8 mouse cellular contexts compared by ENCODE assay signal in the genomic region with DNA sequence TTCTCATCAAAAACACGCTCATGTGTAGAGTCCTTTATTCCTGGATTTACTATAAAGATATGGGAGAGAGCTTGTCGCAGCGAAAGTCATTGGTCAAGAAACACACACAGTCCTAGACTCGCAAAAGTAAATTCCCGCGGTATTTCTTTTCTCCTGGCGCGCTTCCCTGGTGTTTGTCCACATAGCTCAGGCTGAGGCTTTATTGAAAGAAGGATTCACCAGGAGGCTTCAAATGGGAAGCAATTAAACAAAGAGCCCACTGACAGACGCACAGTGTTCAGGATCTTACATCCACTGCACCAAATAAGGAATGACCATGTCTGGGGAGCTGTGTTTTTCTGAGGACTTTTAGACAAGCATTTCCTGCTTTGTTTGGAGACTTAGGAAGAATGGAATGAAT.
DNase-seq lines count a peak whose midpoint lies in the region; ATAC-seq and TF ChIP-seq lines count a peak whose summit lies in the region.

No protein-coding gene starts in this region.

- no peak for ATAC-seq in erythroblast, adult 5-6 weeks (replicated peaks; ENCODE audit: low FRiP score, poor library complexity, severe bottlenecking)

- no peak for TF ChIP-seq CTCF in gastrocnemius, adult 2 months (IDR thresholded peaks at IDR 0.05)

- peak overlapping the region; percentile 55 for H3K4me3 ChIP-seq in gastrocnemius, adult 2 months

- peak; percentile 20 for DNase-seq in gastrocnemius, adult 2 months
- no peak for DNase-seq in gastrocnemius, adult 8-10 months (ENCODE audit: low spot score in 2 of 2)
- peak; percentile 25 for DNase-seq in embryo, embryonic 11 days
- peak; percentile 16 to 31 for DNase-seq in heart, postnatal 36 days
- DNase-seq in lung, postnatal 14 days, result peak; percentile 16
- DNase-seq in right cerebral cortex, postnatal 36 days (ENCODE audit: low spot score in 2 of 2), result no peak
- no peak for DNase-seq in ovary, adult 18-20 months (ENCODE audit: low spot score)

- peak overlapping the region; percentile 63 for H3K27ac ChIP-seq in gastrocnemius, adult 2 months

- intact Hi-C loops in gastrocnemius, adult 2 months (cut with DNase I), result no loop called here
- intact Hi-C loops in heart, postnatal 36 days (cut with DNase I), result loop anchor here (10.0 kb wide), 1 partner anchor 544 kb away; no protein-coding TSS in a partner anchor

Comparison
In these comparisons a context has a peak if more than half of its experiments do, and no peak if none do; other contexts are left out.
1. DNase-seq: peak in gastrocnemius, adult 2 months (single experiment), embryo, embryonic 11 days (single experiment), heart, postnatal 36 days (2 of 2) and lung, postnatal 14 days (single experiment); none in gastrocnemius, adult 8-10 months (0 of 2), right cerebral cortex, postnatal 36 days (0 of 2) and ovary, adult 18-20 months (single experiment).